Mouse (Mus musculus) kidney, embryonic 14.5 days (tissue): ENCODE data around the gene 6430548M08Rik. TPM values are rescaled to one million over a fixed set of nuclear protein-coding genes. Genes with fewer than 3 reads are reported as not detected.

ENCODE experiments used
- polyA plus RNA-seq: library from polyadenylated mRNA; unstranded; fragments of >200 nt; fragmentation: Nextera tagmentation; extraction: Ambion mirVana; gene quantifications from 2 replicates; pipeline ENCODE4 v1.2.1, GENCODE M21; 2014

6430548M08Rik gene
- polyA plus RNA-seq, 1 experiment from 2014 or later, result 3.9 TPM

Other genes with a start within 250 kb of the 6430548M08Rik start
- gene Usp10, start 203.8 kb upstream of the 6430548M08Rik start, polyA plus RNA-seq, result 91.9 and 156 TPM in 2 replicates
- 5.7 TPM in 1 of 2 replicates, not detected in the other for gene Gm20388, start 203.3 kb upstream of the 6430548M08Rik start, polyA plus RNA-seq
- 4.9 and 5.2 TPM in 2 replicates for gene Crispld2, start 121.7 kb upstream of the 6430548M08Rik start, polyA plus RNA-seq
- 20.4 and 31.0 TPM in 2 replicates for gene Zdhhc7, start 12.7 kb upstream of the 6430548M08Rik start, polyA plus RNA-seq
- 0.24 TPM in 1 of 2 replicates, not detected in the other for gene Fam92b, start 63.3 kb downstream of the 6430548M08Rik start, polyA plus RNA-seq
- gene Gse1, start 114.3 kb downstream of the 6430548M08Rik start, polyA plus RNA-seq, result 11.3 and 12.1 TPM in 2 replicates